Mouse (Mus musculus): ENCODE measurements at regions not wholly inside any gene's neighbourhood (a gene's known extent, or its start where the extent isn't known, plus 50 kb on each side); places are given as distances from the start of the nearest gene placed in this dataset.

GRCm38 (mm10) chr17:49201495-49201894, 226.7 kb upstream of the Mocs1 start:
- TF ChIP-seq CTCF (IDR thresholded peaks at IDR 0.05; ENCODE audit: control insufficient read depth, insufficient read depth, insufficient replicate concordance, low read depth, low read length) (no peak), POLR2A (IDR thresholded peaks at IDR 0.05; ENCODE audit: control insufficient read depth, low read depth, low read length) (no peak)

All from testis, adult 2 months (tissue).